Mouse (Mus musculus) liver, embryonic 14.5 days (tissue): Measurements from ENCODE around the gene Gxylt2.

Experiments
- CTCF ChIP-seq: IDR thresholded peaks from 2 replicates; pipeline ENCODE4 v1.5.1; 2016; ENCODE audit warnings: antibody characterized with exemption, low read depth, control low read depth
- EP300 ChIP-seq: IDR thresholded peaks from 2 replicates; pipeline ENCODE4 v1.6.1; 2016; ENCODE audit warnings: antibody characterized with exemption, low read depth

- no peak for TF ChIP-seq CTCF
- no peak for TF ChIP-seq EP300
Observed at GRCm38 (mm10) chr6:100715296-100715828, 10.8 kb downstream of the Gxylt2 start.
